Mouse (Mus musculus) liver, embryonic 15.5 days (tissue): Measurements from ENCODE around the gene Sept9. TPM values are rescaled to one million over a fixed set of nuclear protein-coding genes. Genes with fewer than 3 reads are reported as not detected.

ENCODE experiments used
- ATAC-seq: fragments of 200-750 bp; cut with Nextera tagmentation; 2 replicates; pipeline ENCODE4 v1.8.0; 2017; ENCODE audit warnings: moderate number of reproducible peaks, mild to moderate bottlenecking, moderate library complexity; ENCODE audit not compliant: insufficient read depth
- H3K27ac ChIP-seq: fragments of 300-500 bp; sonication (generic); replicated peaks from 2 replicates; pipeline ENCODE4 v1.5.1; 2015; ENCODE audit warnings: mild to moderate bottlenecking, inconsistent platforms
- H3K27me3 ChIP-seq: fragments of 300-500 bp; sonication (generic); 2 replicates; pipeline ENCODE4 v1.6.1; 2015; ENCODE audit warnings: mild to moderate bottlenecking, inconsistent platforms
- H3K36me3 ChIP-seq: fragments of 300-500 bp; sonication (generic); replicated peaks from 2 replicates; pipeline ENCODE4 v1.6.1; 2015; ENCODE audit warnings: moderate library complexity, mild to moderate bottlenecking, inconsistent platforms
- H3K4me1 ChIP-seq: fragments of 300-500 bp; sonication (generic); replicated peaks from 2 replicates; pipeline ENCODE4 v1.6.1; 2015; ENCODE audit warnings: inconsistent platforms
- H3K4me2 ChIP-seq: fragments of 300-500 bp; sonication (generic); 2 replicates; pipeline ENCODE4 v1.6.1; 2015; ENCODE audit warnings: moderate library complexity, mild to moderate bottlenecking, inconsistent platforms
- H3K4me3 ChIP-seq: fragments of 300-500 bp; sonication (generic); replicated peaks from 2 replicates; pipeline ENCODE4 v1.5.1; 2015; ENCODE audit warnings: mild to moderate bottlenecking, inconsistent platforms
- H3K9ac ChIP-seq: fragments of 300-500 bp; sonication (generic); 2 replicates; pipeline ENCODE4 v1.6.1; 2015; ENCODE audit warnings: moderate library complexity, mild to moderate bottlenecking, inconsistent platforms
- H3K9me3 ChIP-seq: fragments of 300-500 bp; sonication (generic); replicated peaks from 2 replicates; pipeline ENCODE4 v1.6.1; 2016; ENCODE audit warnings: inconsistent platforms
- WGBS: fragments of 180-500 bp; shearing (Covaris S2); methylation state at CpG from one replicate; pipeline ENCODE4 v1.1.7; 2015; ENCODE audit warnings: mixed read lengths; ENCODE audit not compliant: insufficient replicate concordance; 5-methylcytosine and 5-hydroxymethylcytosine counted together
- polyA plus RNA-seq: library from polyadenylated mRNA; unstranded; fragments of >200 nt; fragmentation: Nextera tagmentation; extraction: Ambion mirVana; gene quantifications from 2 replicates; pipeline ENCODE4 v1.2.1, GENCODE M21; 2015

Sept9 gene
- polyA plus RNA-seq, 1 experiment from 2014 or later, result 41.0 TPM

- WGBS, result 42% methylated on average over 9 of the region's 9 CpGs
- no peak for ATAC-seq
- Histone ChIP-seq H3K9ac (no peak overlapping the region), H3K27me3 (no peaks in the 10 kb centered on the region), H3K4me3 (no peak overlapping the region), H3K36me3 (no peaks in the 10 kb centered on the region), H3K4me2 (no peak overlapping the region), H3K27ac (no peak overlapping the region), H3K9me3 (no peaks in the 10 kb centered on the region), H3K4me1 (peaks cover 40% of the 10 kb centered on the region)
Measured at GRCm38 (mm10) chr11:117235898-117236459, 36.5 kb downstream of the Sept9 start.

- no peak for ATAC-seq
- WGBS, result 0% methylated on average over 4 of the region's 4 CpGs
Measured at GRCm38 (mm10) chr11:117238169-117238568, 38.7 kb downstream of the Sept9 start.

GRCm38 (mm10) chr11:117239617-117240016 is 40.2 kb downstream of the Sept9 start:
- H3K4me3 ChIP-seq, result no peak overlapping the region
- H3K9ac ChIP-seq, result no peak overlapping the region
- ATAC-seq, result no peak
- no peaks in the 10 kb centered on the region for H3K27me3 ChIP-seq
- no peak overlapping the region for H3K4me2 ChIP-seq
- no peaks in the 10 kb centered on the region for H3K9me3 ChIP-seq
- no peak overlapping the region for H3K27ac ChIP-seq
- peaks cover 18% of the 10 kb centered on the region for H3K4me1 ChIP-seq
- H3K36me3 ChIP-seq, result no peaks in the 10 kb centered on the region
- 67% methylated on average over 6 of the region's 6 CpGs for WGBS

More at GRCm38 (mm10) chr11:117238169-117238568, 38.7 kb downstream of the Sept9 start:
- H3K36me3 ChIP-seq, result no peaks in the 10 kb centered on the region
- H3K27me3 ChIP-seq, result no peaks in the 10 kb centered on the region
- peaks cover 32% of the 10 kb centered on the region for H3K4me1 ChIP-seq
- H3K9ac ChIP-seq, result no peak overlapping the region
- no peak overlapping the region for H3K4me2 ChIP-seq
- no peak overlapping the region for H3K4me3 ChIP-seq
- H3K9me3 ChIP-seq, result no peaks in the 10 kb centered on the region
- no peak overlapping the region for H3K27ac ChIP-seq

- Histone ChIP-seq H3K9me3 (no peaks in the 10 kb centered on the region), H3K36me3 (no peaks in the 10 kb centered on the region), H3K4me3 (no peak overlapping the region), H3K9ac (no peak overlapping the region), H3K27me3 (no peaks in the 10 kb centered on the region), H3K27ac (no peak overlapping the region), H3K4me1 (peaks cover 12% of the 10 kb centered on the region), H3K4me2 (no peak overlapping the region)
- 48% methylated on average over 9 of the region's 9 CpGs for WGBS
- no peak for ATAC-seq
Measured at GRCm38 (mm10) chr11:117240322-117240721, 40.9 kb downstream of the Sept9 start.

GRCm38 (mm10) chr11:117240861-117241738 is 41.6 kb downstream of the Sept9 start:
- H3K36me3 ChIP-seq, result no peaks in the 10 kb centered on the region
- H3K4me3 ChIP-seq, result no peak overlapping the region
- no peak overlapping the region for H3K27ac ChIP-seq
- 64% methylated on average over 11 of the region's 11 CpGs for WGBS
- no peak for ATAC-seq
- H3K9me3 ChIP-seq, result no peaks in the 10 kb centered on the region
- no peak overlapping the region for H3K4me2 ChIP-seq
- H3K4me1 ChIP-seq, result peaks cover 11% of the 10 kb centered on the region
- no peaks in the 10 kb centered on the region for H3K27me3 ChIP-seq
- H3K9ac ChIP-seq, result no peak overlapping the region

GRCm38 (mm10) chr11:117242339-117243084 is 43.1 kb downstream of the Sept9 start:
- Histone ChIP-seq H3K27ac (no peak overlapping the region), H3K27me3 (no peaks in the 10 kb centered on the region), H3K36me3 (no peaks in the 10 kb centered on the region), H3K9ac (no peak overlapping the region), H3K4me1 (peaks cover 13% of the 10 kb centered on the region), H3K9me3 (no peaks in the 10 kb centered on the region), H3K4me3 (no peak overlapping the region), H3K4me2 (no peak overlapping the region)
- 27% methylated on average over 10 of the region's 10 CpGs for WGBS
- ATAC-seq, result no peak

GRCm38 (mm10) chr11:117243536-117244290 is 44.3 kb downstream of the Sept9 start:
- H3K9ac ChIP-seq, result no peak overlapping the region
- H3K36me3 ChIP-seq, result no peaks in the 10 kb centered on the region
- ATAC-seq, result no peak
- H3K4me1 ChIP-seq, result peaks cover 15% of the 10 kb centered on the region
- H3K27ac ChIP-seq, result no peak overlapping the region
- 66% methylated on average over 12 of the region's 12 CpGs for WGBS
- no peaks in the 10 kb centered on the region for H3K27me3 ChIP-seq
- no peaks in the 10 kb centered on the region for H3K9me3 ChIP-seq
- no peak overlapping the region for H3K4me2 ChIP-seq
- no peak overlapping the region for H3K4me3 ChIP-seq

GRCm38 (mm10) chr11:117245041-117245725 is 45.7 kb downstream of the Sept9 start:
- Histone ChIP-seq H3K36me3 (no peaks in the 10 kb centered on the region), H3K27ac (no peak overlapping the region), H3K4me2 (no peak overlapping the region), H3K4me1 (peaks cover 26% of the 10 kb centered on the region), H3K9me3 (no peaks in the 10 kb centered on the region), H3K27me3 (no peaks in the 10 kb centered on the region), H3K9ac (no peak overlapping the region), H3K4me3 (no peak overlapping the region)
- no peak for ATAC-seq
- 46% methylated on average over 8 of the region's 8 CpGs for WGBS

- H3K9me3 ChIP-seq, result no peaks in the 10 kb centered on the region
- H3K9ac ChIP-seq, result no peak overlapping the region
- no peak overlapping the region for H3K27ac ChIP-seq
- H3K4me1 ChIP-seq, result peaks cover 29% of the 10 kb centered on the region
- no peaks in the 10 kb centered on the region for H3K36me3 ChIP-seq
- no peak overlapping the region for H3K4me2 ChIP-seq
- 66% methylated on average over 3 of the region's 3 CpGs for WGBS
- no peak overlapping the region for H3K4me3 ChIP-seq
- H3K27me3 ChIP-seq, result no peaks in the 10 kb centered on the region
- no peak for ATAC-seq
Measured at GRCm38 (mm10) chr11:117245846-117246245, 46.4 kb downstream of the Sept9 start.

- H3K4me2 ChIP-seq, result no peak overlapping the region
- ATAC-seq, result no peak
- no peak overlapping the region for H3K9ac ChIP-seq
- 62% methylated on average over 8 of the region's 8 CpGs for WGBS
- H3K27me3 ChIP-seq, result no peaks in the 10 kb centered on the region
- H3K36me3 ChIP-seq, result no peaks in the 10 kb centered on the region
- no peaks in the 10 kb centered on the region for H3K9me3 ChIP-seq
- H3K4me3 ChIP-seq, result no peak overlapping the region
- H3K4me1 ChIP-seq, result peaks cover 32% of the 10 kb centered on the region
- H3K27ac ChIP-seq, result no peak overlapping the region
Measured at GRCm38 (mm10) chr11:117246286-117246685, 46.8 kb downstream of the Sept9 start.
